Mouse (Mus musculus): ENCODE data around the gene 5730522E02Rik. TPM values are rescaled to one million over a fixed set of nuclear protein-coding genes. Genes with fewer than 3 reads are reported as not detected.

5730522E02Rik gene
- polyA plus RNA-seq, 1 experiment from 2014 or later: 0.09 TPM

- Histone ChIP-seq H3K27ac (ENCODE audit: low read length) (no peak overlapping the region), H3K9ac (ENCODE audit: low read depth, low read length) (no peak overlapping the region), H3K4me2 (ENCODE audit: low read depth, low read length) (no peak overlapping the region), H3K36me3 (ENCODE audit: control insufficient read depth, insufficient read depth) (no peaks in the 10 kb centered on the region), H3K27me3 (ENCODE audit: control insufficient read depth, insufficient read depth, low read depth, low read length) (no peaks in the 10 kb centered on the region), H3K4me3 (ENCODE audit: low read depth, low read length) (no peak overlapping the region), H3K4me1 (ENCODE audit: control insufficient read depth, low read depth, low read length) (no peaks in the 10 kb centered on the region), H3K9me3 (replicated peaks; ENCODE audit: control insufficient read depth, low read length) (no peaks in the 10 kb centered on the region)
- 42% methylated on average over 5 of the region's 5 CpGs for WGBS (ENCODE audit: insufficient replicate concordance)
- ATAC-seq (ENCODE audit: low read depth): no peak
Observed at GRCm38 (mm10) chr11:25767584-25768333, 442.8 kb downstream of the 5730522E02Rik start.

GRCm38 (mm10) chr11:25753156-25753899 is 457.2 kb downstream of the 5730522E02Rik start:
- no peaks in the 10 kb centered on the region for H3K36me3 ChIP-seq (ENCODE audit: control insufficient read depth, insufficient read depth)

GRCm38 (mm10) chr11:25752418-25752817 is 458.1 kb downstream of the 5730522E02Rik start:
- Histone ChIP-seq H3K4me1 (ENCODE audit: control insufficient read depth, low read depth, low read length) (no peaks in the 10 kb centered on the region), H3K27ac (ENCODE audit: low read length) (no peak overlapping the region), H3K4me2 (ENCODE audit: low read depth, low read length) (no peak overlapping the region), H3K27me3 (ENCODE audit: control insufficient read depth, insufficient read depth, low read depth, low read length) (no peaks in the 10 kb centered on the region), H3K4me3 (ENCODE audit: low read depth, low read length) (no peak overlapping the region), H3K9ac (ENCODE audit: low read depth, low read length) (no peak overlapping the region), H3K9me3 (replicated peaks; ENCODE audit: control insufficient read depth, low read length) (no peaks in the 10 kb centered on the region), H3K36me3 (ENCODE audit: control insufficient read depth, insufficient read depth) (no peaks in the 10 kb centered on the region)
- no peak for ATAC-seq (ENCODE audit: low read depth)
- WGBS (ENCODE audit: insufficient replicate concordance): 81% methylated on average over 3 of the region's 3 CpGs

More at GRCm38 (mm10) chr11:25753156-25753899, 457.2 kb downstream of the 5730522E02Rik start:
- no peak for ATAC-seq (ENCODE audit: low read depth)
- no peaks in the 10 kb centered on the region for H3K4me1 ChIP-seq (ENCODE audit: control insufficient read depth, low read depth, low read length)
- H3K9me3 ChIP-seq (replicated peaks; ENCODE audit: control insufficient read depth, low read length): no peaks in the 10 kb centered on the region
- no peak overlapping the region for H3K27ac ChIP-seq (ENCODE audit: low read length)
- WGBS (ENCODE audit: insufficient replicate concordance): 63% methylated on average over 7 of the region's 7 CpGs
- no peak overlapping the region for H3K4me2 ChIP-seq (ENCODE audit: low read depth, low read length)
- no peak overlapping the region for H3K9ac ChIP-seq (ENCODE audit: low read depth, low read length)
- H3K27me3 ChIP-seq (ENCODE audit: control insufficient read depth, insufficient read depth, low read depth, low read length): no peaks in the 10 kb centered on the region
- no peak overlapping the region for H3K4me3 ChIP-seq (ENCODE audit: low read depth, low read length)

GRCm38 (mm10) chr11:25747098-25747862 is 463.3 kb downstream of the 5730522E02Rik start:
- Histone ChIP-seq H3K4me2 (ENCODE audit: low read depth, low read length) (no peak overlapping the region), H3K27ac (ENCODE audit: low read length) (no peak overlapping the region), H3K4me3 (ENCODE audit: low read depth, low read length) (no peak overlapping the region), H3K9me3 (replicated peaks; ENCODE audit: control insufficient read depth, low read length) (no peaks in the 10 kb centered on the region), H3K27me3 (ENCODE audit: control insufficient read depth, insufficient read depth, low read depth, low read length) (no peaks in the 10 kb centered on the region), H3K9ac (ENCODE audit: low read depth, low read length) (no peak overlapping the region), H3K4me1 (ENCODE audit: control insufficient read depth, low read depth, low read length) (no peaks in the 10 kb centered on the region), H3K36me3 (ENCODE audit: control insufficient read depth, insufficient read depth) (no peaks in the 10 kb centered on the region)
- WGBS (ENCODE audit: insufficient replicate concordance): 39% methylated on average over 6 of the region's 6 CpGs
- no peak for ATAC-seq (ENCODE audit: low read depth)

- H3K4me1 ChIP-seq (ENCODE audit: control insufficient read depth, low read depth, low read length): no peaks in the 10 kb centered on the region
- H3K36me3 ChIP-seq (ENCODE audit: control insufficient read depth, insufficient read depth): no peaks in the 10 kb centered on the region
- H3K4me3 ChIP-seq (ENCODE audit: low read depth, low read length): no peak overlapping the region
- WGBS (ENCODE audit: insufficient replicate concordance): 54% methylated on average over 3 of the region's 3 CpGs
- ATAC-seq (ENCODE audit: low read depth): no peak
- no peaks in the 10 kb centered on the region for H3K27me3 ChIP-seq (ENCODE audit: control insufficient read depth, insufficient read depth, low read depth, low read length)
- H3K27ac ChIP-seq (ENCODE audit: low read length): no peak overlapping the region
- H3K9ac ChIP-seq (ENCODE audit: low read depth, low read length): no peak overlapping the region
- H3K9me3 ChIP-seq (replicated peaks; ENCODE audit: control insufficient read depth, low read length): no peaks in the 10 kb centered on the region
- no peak overlapping the region for H3K4me2 ChIP-seq (ENCODE audit: low read depth, low read length)
Observed at GRCm38 (mm10) chr11:25743664-25744063, 466.9 kb downstream of the 5730522E02Rik start.

- no peaks in the 10 kb centered on the region for H3K27me3 ChIP-seq (ENCODE audit: control insufficient read depth, insufficient read depth, low read depth, low read length)
- H3K4me2 ChIP-seq (ENCODE audit: low read depth, low read length): no peak overlapping the region
- 63% methylated on average over 5 of the region's 5 CpGs for WGBS (ENCODE audit: insufficient replicate concordance)
- no peaks in the 10 kb centered on the region for H3K36me3 ChIP-seq (ENCODE audit: control insufficient read depth, insufficient read depth)
- H3K4me1 ChIP-seq (ENCODE audit: control insufficient read depth, low read depth, low read length): no peaks in the 10 kb centered on the region
- no peak overlapping the region for H3K9ac ChIP-seq (ENCODE audit: low read depth, low read length)
- H3K27ac ChIP-seq (ENCODE audit: low read length): no peak overlapping the region
- no peak for ATAC-seq (ENCODE audit: low read depth)
- H3K9me3 ChIP-seq (replicated peaks; ENCODE audit: control insufficient read depth, low read length): no peaks in the 10 kb centered on the region
- no peak overlapping the region for H3K4me3 ChIP-seq (ENCODE audit: low read depth, low read length)
Observed at GRCm38 (mm10) chr11:25737255-25737654, 473.3 kb downstream of the 5730522E02Rik start.

- no peaks in the 10 kb centered on the region for H3K36me3 ChIP-seq (ENCODE audit: control insufficient read depth, insufficient read depth)
- no peak overlapping the region for H3K27ac ChIP-seq (ENCODE audit: low read length)
- ATAC-seq (ENCODE audit: low read depth): no peak
- no peaks in the 10 kb centered on the region for H3K9me3 ChIP-seq (replicated peaks; ENCODE audit: control insufficient read depth, low read length)
- WGBS (ENCODE audit: insufficient replicate concordance): 72% methylated on average over 1 of the region's 1 CpGs
- no peak overlapping the region for H3K4me2 ChIP-seq (ENCODE audit: low read depth, low read length)
- no peak overlapping the region for H3K4me3 ChIP-seq (ENCODE audit: low read depth, low read length)
- no peaks in the 10 kb centered on the region for H3K27me3 ChIP-seq (ENCODE audit: control insufficient read depth, insufficient read depth, low read depth, low read length)
- no peak overlapping the region for H3K9ac ChIP-seq (ENCODE audit: low read depth, low read length)
- no peaks in the 10 kb centered on the region for H3K4me1 ChIP-seq (ENCODE audit: control insufficient read depth, low read depth, low read length)
Observed at GRCm38 (mm10) chr11:25729476-25729875, 481.1 kb downstream of the 5730522E02Rik start.

- Histone ChIP-seq H3K4me1 (ENCODE audit: control insufficient read depth, low read depth, low read length) (no peaks in the 10 kb centered on the region), H3K4me2 (ENCODE audit: low read depth, low read length) (no peak overlapping the region), H3K27me3 (ENCODE audit: control insufficient read depth, insufficient read depth, low read depth, low read length) (no peaks in the 10 kb centered on the region), H3K9me3 (replicated peaks; ENCODE audit: control insufficient read depth, low read length) (no peaks in the 10 kb centered on the region), H3K36me3 (ENCODE audit: control insufficient read depth, insufficient read depth) (no peaks in the 10 kb centered on the region), H3K27ac (ENCODE audit: low read length) (no peak overlapping the region), H3K9ac (ENCODE audit: low read depth, low read length) (no peak overlapping the region), H3K4me3 (ENCODE audit: low read depth, low read length) (no peak overlapping the region)
- ATAC-seq (ENCODE audit: low read depth): no peak
- 56% methylated on average over 7 of the region's 7 CpGs for WGBS (ENCODE audit: insufficient replicate concordance)
Observed at GRCm38 (mm10) chr11:25715447-25716321, 494.9 kb downstream of the 5730522E02Rik start.
